Mouse (Mus musculus): ENCODE data around the gene Ptpro.

DNA sequence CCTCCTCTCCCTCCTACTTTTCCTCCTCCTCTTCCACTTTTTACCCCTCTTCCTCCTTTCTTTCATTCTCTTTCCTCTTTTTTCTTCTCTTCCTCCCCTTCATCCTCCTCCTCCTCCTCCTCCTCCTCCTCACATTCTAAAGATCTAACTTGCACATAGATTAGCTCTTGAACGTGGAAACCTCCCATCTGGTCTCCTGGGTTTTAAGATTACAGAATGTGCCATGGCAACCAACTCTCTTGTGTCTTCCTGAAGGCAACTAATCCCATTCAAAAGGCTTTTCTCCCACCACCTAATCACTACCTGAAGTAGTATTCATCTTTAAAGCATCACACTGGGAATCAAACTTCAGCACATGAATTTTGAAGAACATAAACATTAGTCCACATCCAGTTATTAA is 67.5 kb downstream of the Ptpro start:
- TF ChIP-seq CTCF (conservative IDR thresholded peaks at IDR 0.05; ENCODE audit: low read length) (no peak), POU5F1 (IDR thresholded peaks at IDR 0.05; ENCODE audit: borderline replicate concordance, low read length) (no peak)

Measured in E14TG2a.4 (cell line).